Mouse (Mus musculus): ENCODE measurements around the gene Tns3.

GRCm38 (mm10) chr11:8569232-8570028 lies 94.9 kb downstream of the Tns3 start:
- no peak for TF ChIP-seq MYOG (IDR thresholded peaks at IDR 0.05; ENCODE audit: control insufficient read depth in 1 of 3, insufficient read depth in 1 of 3, insufficient read length in 2 of 3, low read depth in 2 of 3)
- TF ChIP-seq MYOD1 (IDR thresholded peaks at IDR 0.05; ENCODE audit: control insufficient read depth in 1 of 3, insufficient read length in 2 of 3, low read depth in 2 of 3), result no peak
- no peak for TF ChIP-seq USF1 (IDR thresholded peaks at IDR 0.05; ENCODE audit: low read depth)
- no peak for TF ChIP-seq POLR2A (IDR thresholded peaks at IDR 0.05; ENCODE audit: insufficient read length, low read depth)
- no peak for TF ChIP-seq MAX (IDR thresholded peaks at IDR 0.05; ENCODE audit: low read depth)
- no peak for TF ChIP-seq TCF3 (IDR thresholded peaks at IDR 0.05; ENCODE audit: insufficient read length, low read depth)
- TF ChIP-seq SRF (IDR thresholded peaks at IDR 0.05; ENCODE audit: control insufficient read depth, insufficient read length, low read depth), result no peak
- TF ChIP-seq E2F4 (IDR thresholded peaks at IDR 0.05; ENCODE audit: insufficient read depth), result no peak
- no peak for TF ChIP-seq REST (IDR thresholded peaks at IDR 0.05; ENCODE audit: insufficient read depth, insufficient read length)
- no peak for TF ChIP-seq TCF12 (IDR thresholded peaks at IDR 0.05; ENCODE audit: insufficient read depth, poor library complexity, severe bottlenecking)
